Mouse (Mus musculus) bone marrow macrophage, adult 2 months (primary cell): ENCODE measurements around the gene Baiap2l1.

Source experiments
- CTCF ChIP-seq: IDR thresholded peaks from 2 replicates; pipeline ENCODE4 v1.5.1; 2012; ENCODE audit warnings: low read depth, mild to moderate bottlenecking, low read length, moderate library complexity
- POLR2A ChIP-seq: IDR thresholded peaks from 2 replicates; pipeline ENCODE4 v1.6.1; 2012; ENCODE audit warnings: mild to moderate bottlenecking, low read depth, low read length, borderline replicate concordance

DNA sequence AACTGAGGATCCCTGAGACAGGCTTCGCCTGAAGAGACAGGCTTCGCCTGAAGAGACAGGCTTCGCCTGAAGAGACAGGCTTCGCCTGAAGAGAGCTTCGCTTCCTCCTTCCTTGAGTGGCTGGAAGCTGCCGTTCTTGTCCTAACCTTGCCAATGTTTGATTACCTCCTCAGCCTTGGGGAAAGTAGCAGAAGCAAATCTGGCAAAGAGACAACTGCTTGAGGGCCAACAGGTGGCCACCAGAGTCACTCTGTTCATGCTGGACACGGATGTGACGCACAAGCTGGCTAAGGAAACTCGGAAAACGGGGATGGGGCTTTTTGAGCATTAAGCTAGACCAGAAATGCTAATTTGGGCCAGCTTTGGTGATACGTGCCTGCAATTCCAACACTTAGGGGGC, 23.9 kb downstream of the Baiap2l1 start:
- TF ChIP-seq POLR2A (no peak), CTCF (no peak)
